Mouse (Mus musculus) gastrocnemius, postnatal 10 days (tissue): ENCODE measurements around the gene Lonp2. TPM values are rescaled to one million over a fixed set of nuclear protein-coding genes. Genes with fewer than 3 reads are reported as not detected.

Source experiments
- DNase-seq: peaks from one replicate; pipeline ENCODE4 v3.0.0; 2021; ENCODE audit warnings: mixed read lengths
- total RNA-seq, 2 experiments: library from RNA; stranded (reverse); gene quantifications; 2 replicates each; pipeline ENCODE4 v1.2.3; 2021

Gene Lonp2
- total RNA-seq, 2 experiments from 2014 or later = 40.7 to 44.9 TPM

DNA sequence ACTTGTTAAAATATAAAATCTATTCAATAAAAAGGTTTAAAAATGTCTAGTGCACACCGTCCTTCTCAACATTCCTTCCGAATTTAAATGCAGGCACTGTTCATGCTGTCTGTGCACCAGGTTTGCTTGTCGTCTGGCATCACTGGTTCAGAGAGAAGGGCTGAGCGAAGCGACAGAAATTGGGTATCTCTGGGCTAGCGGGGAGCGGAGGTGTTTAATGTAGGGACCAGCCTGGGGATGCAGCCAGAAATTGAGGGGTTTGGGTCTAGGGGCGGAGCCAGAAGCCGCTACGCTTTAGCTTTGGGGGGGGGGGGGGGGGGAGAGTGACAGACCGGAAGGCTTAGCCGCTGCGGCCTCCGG lies 312 bp upstream of the Lonp2 start:
- no peak for DNase-seq

DNA sequence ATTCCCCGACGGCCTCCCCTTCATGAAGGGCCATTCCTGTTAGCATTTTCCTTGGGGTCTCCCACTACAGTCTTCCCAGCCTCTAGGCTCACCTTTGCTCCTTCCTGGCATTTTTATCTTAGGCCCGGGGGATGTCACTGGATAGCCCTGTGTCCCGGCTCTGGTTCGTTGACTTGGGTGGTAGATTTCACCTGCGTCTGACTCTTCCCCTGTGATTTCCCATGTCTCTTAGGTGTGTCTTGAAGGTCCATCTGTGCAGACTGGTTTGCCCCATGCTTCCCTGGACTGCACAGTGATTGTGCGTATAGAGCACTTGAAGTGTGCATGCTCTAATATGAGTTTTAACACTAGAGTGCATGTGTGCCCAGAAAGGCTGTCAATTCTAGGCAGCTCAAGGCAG lies 1.1 kb downstream of the Lonp2 start:
- no peak for DNase-seq

GRCm38 (mm10) chr8:86630212-86630611 lies 6.4 kb downstream of the Lonp2 start:
- DNase-seq = no peak

DNA sequence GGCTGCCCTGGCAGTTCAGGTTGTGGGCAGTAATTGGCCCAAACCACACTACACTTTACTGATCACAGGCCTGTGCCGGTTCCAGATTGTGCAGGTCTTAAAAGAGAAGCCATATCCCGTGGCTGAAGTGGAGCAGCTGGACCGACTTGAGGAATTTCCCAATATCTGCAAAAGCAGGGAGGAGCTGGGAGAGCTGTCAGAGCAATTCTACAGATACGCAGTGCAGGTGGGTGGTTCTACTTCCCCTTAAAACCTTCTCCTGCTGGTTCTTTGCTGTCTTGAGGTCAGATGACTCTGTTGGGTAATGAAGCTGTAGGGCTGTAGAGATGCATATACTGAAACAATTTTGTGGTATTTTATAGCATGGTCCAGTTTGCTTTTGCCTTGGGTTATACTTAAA lies 7.6 kb downstream of the Lonp2 start:
- no peak for DNase-seq

GRCm38 (mm10) chr8:86637826-86638225 lies 14.0 kb downstream of the Lonp2 start:
- no peak for DNase-seq

GRCm38 (mm10) chr8:86638981-86639380 lies 15.1 kb downstream of the Lonp2 start:
- DNase-seq = no peak

DNA sequence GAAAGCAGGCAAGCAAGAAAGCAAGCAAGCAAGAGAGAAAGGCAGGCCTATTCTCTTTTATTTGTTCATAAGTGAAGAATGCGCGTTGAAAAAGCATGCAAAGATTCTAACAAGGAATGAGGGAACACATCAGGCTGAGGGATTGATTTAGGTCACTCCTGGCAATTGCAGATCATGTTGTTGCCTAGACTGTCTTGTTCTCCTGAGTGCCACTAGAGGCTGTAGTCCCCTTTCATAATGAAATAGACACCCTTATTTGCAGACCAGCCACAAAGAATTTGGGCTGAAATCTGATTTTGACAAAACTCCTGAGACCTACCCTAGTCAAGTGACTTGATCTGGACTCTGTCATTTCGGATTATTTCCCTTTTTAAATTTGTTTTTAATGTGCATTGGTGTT lies 18.8 kb downstream of the Lonp2 start:
- DNase-seq = no peak

DNA sequence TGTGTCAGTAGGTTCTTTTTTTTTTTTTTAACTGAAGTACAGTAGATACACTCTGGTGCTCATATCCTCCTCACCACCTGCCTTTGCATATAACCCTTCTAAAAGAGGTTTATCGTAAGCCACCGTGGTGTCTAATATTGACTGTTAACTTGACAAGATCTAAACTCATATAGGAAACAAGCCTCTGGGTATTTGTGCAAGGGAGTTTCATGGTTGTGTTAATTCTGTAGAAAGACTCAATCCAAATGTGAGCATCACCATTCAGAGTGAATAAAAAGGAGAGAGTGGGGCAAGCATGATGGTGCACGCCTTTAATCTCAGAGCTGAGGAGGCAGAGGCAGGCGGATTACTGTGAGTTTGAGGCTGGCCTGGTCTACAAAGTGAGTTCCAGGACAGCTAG lies 20.8 kb downstream of the Lonp2 start:
- no peak for DNase-seq

DNA sequence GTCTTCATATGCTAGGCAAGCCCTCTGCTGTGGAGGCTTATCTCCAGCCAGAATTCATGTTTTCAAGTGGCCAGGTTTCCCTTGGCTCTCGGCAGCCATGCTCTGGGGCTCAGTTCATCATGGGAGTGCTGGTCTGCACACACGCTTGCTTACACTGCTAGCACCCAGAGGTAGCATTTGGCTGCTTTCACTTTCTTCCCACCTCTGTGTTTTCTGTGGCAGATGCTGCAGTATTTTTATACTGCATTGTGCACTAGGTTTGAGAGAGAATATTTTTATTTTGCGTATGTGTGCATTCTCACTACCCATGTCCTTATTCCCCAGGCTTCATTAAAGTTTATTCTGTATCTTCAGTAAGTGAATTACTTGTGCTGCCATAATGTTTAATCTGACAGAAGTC lies 23.9 kb downstream of the Lonp2 start:
- DNase-seq = no peak

DNA sequence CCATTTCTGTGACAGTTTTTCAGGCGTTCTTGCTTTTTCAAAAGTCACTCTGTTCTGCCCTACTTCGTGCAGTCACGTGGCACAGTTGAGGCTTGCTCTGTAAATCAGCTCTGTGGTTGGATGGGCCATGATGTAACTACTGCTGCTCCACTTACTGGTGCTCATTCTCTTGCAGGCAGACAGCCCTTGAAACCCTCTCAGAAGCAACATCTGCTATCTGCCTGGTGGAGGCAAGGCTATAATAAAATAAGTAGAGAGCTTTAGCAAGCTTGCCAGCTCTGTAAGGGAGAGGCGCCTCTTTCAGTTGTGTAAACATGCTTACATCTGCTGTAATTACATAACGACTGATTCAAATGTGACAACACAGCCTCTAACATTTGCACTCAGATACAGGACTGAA lies 27.6 kb downstream of the Lonp2 start:
- no peak for DNase-seq

DNA sequence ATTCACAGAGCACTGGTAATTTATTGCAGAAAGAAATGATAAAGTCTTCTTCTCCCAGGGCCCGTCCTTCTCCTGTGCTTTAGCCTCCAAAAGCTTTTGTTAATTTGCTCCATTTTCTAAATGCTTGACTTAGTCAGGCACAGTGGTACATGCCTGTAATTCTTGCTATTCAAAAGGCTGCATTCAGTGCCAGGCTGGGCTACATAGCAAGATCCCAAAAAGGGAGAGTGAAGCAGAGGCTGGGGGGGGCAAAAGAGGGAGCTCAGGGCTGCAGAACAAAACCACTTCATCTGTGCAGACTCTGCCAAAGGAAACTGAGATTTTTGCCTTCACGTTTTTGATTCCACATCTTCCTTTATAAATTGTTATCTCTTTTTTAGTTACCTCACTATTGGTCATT lies 28.7 kb downstream of the Lonp2 start:
- no peak for DNase-seq

DNA sequence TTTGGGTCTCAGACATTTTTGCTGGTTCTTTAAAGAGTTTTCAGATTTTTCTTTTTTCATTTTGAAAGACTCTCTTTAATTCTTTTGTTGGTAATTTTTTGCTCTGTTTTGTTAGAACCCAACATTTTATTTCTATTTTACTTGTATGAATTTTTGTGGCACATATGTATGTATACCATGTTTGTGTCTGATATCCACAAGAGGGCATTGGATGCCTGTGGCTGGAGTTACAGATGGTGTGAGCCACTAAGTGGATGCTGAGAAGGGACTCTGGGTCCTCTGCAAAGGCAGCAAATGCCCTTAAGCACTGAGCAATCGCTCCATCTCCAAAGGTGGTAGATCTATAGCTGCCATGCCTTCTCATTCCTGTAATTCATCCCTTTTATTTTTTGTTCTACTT lies 30.7 kb downstream of the Lonp2 start:
- no peak for DNase-seq

DNA sequence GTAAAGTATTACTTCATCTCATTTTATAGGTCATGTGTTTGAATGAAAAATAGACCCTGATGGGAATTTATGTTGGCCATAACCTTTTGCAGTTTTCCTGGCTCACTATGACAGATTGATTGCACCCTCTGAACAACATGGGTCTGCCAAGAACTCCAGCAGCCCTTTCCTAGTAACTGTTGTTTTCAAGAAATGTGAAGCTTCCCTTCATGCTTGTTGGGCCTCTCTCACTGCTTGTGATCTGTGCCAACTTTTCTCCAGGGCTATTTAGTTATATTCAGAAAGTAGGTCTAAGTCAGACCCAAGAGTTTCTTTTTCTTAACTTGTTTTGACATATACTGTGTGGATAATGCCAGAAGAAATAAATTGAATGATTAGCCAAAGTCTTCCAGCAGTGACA lies 44.9 kb downstream of the Lonp2 start:
- DNase-seq = no peak

GRCm38 (mm10) chr8:86669259-86669658 lies 45.4 kb downstream of the Lonp2 start:
- DNase-seq = no peak

DNA sequence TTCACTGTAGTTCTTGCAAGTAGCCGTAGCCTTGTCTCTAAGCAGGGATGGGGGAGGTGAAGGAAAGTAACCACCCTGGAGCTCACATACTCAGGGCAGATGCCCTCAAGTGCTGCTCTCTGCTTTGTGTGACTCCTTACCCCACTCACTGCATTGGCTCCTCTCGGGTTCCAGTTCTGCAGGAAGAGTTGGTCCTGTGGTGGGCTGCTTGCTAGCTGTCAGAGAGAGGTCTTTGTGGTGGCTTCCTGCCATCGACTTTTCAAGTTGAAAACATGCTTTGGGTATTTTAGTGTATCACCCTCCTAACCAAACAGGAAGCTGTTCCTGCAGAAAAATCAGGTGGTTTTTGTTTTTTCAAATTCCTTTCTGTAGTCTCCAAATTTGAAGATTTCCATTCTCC lies 62.8 kb downstream of the Lonp2 start:
- DNase-seq = no peak

DNA sequence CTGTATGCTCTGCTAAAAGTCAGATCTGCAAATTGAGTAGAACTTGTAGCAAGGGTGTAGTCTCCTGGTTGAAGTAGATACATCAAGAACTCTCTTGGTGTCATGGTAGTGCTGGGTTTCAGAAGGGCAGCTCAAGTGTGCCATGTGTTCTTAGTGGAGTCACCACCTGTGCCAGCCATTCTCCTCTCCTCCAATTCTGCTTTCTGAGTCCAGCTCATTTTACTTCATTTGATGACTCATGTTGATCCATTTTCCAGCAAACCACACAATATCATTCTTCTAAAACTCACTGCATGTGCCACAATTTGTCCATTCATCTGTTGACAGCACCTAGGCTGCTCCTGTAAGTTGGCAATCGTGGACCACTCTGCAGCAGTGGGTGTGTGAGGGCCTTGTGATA lies 68.3 kb downstream of the Lonp2 start:
- DNase-seq = no peak

- DNase-seq = no peak
Observed at GRCm38 (mm10) chr8:86694011-86694410, 70.2 kb downstream of the Lonp2 start.

DNA sequence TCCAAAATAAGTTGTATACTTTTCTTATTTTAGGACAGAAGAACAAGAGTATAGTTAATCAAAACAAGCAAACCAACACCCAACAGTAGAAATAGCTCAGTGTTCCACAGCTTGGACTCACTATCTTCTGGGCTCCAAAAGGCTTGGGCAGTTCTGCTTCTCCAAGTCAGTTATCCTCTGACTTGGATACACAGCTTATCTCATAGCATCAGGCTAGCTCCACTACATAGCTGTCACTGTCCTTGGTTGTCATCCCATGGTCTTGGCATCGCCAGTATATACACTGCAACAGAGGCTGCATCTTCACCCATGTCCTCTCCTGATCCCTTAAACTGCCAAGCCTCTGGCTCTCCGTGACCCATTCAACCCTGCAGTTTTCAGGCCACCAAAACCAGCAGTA lies 71.9 kb downstream of the Lonp2 start:
- no peak for DNase-seq

GRCm38 (mm10) chr8:86698811-86699421 lies 75.1 kb downstream of the Lonp2 start:
- no peak for DNase-seq

GRCm38 (mm10) chr8:86699471-86699870 lies 75.6 kb downstream of the Lonp2 start:
- no peak for DNase-seq

- no peak for DNase-seq
Observed at GRCm38 (mm10) chr8:86702453-86702852, 78.6 kb downstream of the Lonp2 start.

DNA sequence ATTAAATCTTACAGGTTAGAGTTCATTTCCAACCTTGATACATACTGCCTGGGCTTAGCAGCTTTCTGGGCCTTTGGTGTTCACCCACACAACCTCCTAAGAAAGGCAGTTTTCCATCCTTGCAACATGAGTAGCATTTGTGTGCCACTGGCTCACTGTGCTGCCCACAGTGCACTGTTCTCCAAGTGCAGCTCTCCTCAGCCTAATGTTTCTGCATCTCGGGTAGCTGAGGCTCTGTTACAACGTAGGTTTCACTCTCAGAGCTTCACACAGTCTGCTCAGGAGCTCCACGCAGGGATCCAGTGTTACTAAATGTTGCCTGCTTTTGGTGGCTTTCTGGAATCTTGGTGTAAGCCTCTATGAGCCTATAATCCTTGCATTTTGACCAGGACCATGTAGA lies 81.5 kb downstream of the Lonp2 start:
- DNase-seq = no peak

- no peak for DNase-seq
Observed at GRCm38 (mm10) chr8:86706756-86707155, 82.9 kb downstream of the Lonp2 start.

- DNase-seq = no peak
Observed at GRCm38 (mm10) chr8:86707873-86708272, 84.0 kb downstream of the Lonp2 start.

DNA sequence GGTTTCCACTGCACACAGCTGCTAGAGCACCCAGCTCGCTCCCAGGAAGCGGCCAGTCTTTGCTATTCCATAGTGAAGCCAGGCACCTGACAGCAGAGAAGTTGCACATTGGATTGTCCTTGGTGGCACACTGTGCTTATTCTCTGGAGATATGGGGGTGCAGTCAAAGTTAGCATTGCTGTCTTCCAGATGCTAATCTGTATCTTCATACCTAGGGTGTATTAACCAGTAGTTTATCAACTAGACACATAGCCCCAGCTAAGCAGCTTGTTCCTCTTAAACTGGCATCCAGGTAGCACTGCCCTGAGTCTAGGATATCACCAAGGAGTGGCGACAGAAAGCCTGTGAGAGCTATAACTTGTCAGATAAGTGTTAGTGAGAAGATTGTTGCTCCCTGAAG lies 88.8 kb downstream of the Lonp2 start:
- no peak for DNase-seq
